Mouse (Mus musculus): ENCODE measurements around the gene E330021D16Rik. TPM values are rescaled to one million over a fixed set of nuclear protein-coding genes. Genes with fewer than 3 reads are reported as not detected.
A peak's percentile ranks its signal among the peaks of the same experiment; 100 is the strongest.

E330021D16Rik gene
- polyA plus RNA-seq, 1 experiment from 2014 or later: not detected

DNA sequence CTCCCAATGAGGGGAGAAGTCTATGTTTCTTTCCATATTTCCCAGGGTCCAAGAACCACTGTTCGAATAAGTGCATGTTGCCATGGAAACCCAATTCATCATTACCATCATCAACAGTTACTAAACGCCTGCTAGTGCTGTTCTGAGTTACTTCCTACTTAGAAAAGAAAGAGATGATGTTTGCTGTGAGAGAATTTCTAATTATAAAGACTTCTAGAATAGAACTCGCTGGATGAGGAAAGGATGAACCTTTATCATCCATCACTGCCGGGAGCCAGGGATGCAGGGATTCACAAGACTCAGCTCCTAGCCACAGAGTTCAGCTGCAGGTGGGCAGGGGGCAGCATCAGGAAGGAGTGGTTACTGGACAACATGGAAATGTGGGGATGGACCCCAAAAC is 51.4 kb downstream of the E330021D16Rik start:
- ATAC-seq (ENCODE audit: insufficient read depth): no peak
- 69% methylated on average over 4 of the region's 4 CpGs for WGBS
- Histone ChIP-seq H3K4me3 (ENCODE audit: low read depth, low read length) (no peak overlapping the region), H3K27ac (ENCODE audit: low read depth) (no peak overlapping the region), H3K4me1 (ENCODE audit: insufficient read depth) (no peaks in the 10 kb centered on the region), H3K4me2 (no peak overlapping the region), H3K27me3 (ENCODE audit: insufficient read depth, low read length) (no peaks in the 10 kb centered on the region), H3K36me3 (ENCODE audit: insufficient read depth) (no peaks in the 10 kb centered on the region), H3K9me3 (ENCODE audit: low read depth, low read length) (no peaks in the 10 kb centered on the region), H3K9ac (no peak overlapping the region)
- no peak for DNase-seq
- no peak for TF ChIP-seq CTCF (IDR thresholded peaks at IDR 0.05; ENCODE audit: low read depth)

DNA sequence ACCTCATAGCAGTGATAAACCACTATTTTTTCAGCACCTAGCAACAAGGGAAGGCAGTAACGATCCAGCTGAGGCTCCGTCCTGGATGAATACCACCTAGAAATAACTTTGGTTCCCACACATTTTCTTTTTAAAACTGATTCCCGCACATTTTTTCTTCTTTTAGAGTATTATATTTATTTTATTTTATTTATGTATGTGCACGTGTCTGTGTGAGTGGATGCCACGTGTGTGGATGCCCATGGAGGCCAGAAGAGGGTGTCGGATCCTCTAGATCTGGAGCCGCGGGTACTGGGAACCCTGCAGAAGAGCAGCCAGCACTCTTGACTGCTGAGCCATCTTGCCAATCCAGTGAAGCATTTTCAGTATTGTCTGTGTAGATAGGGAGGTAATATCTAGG is 52.1 kb downstream of the E330021D16Rik start:
- no peak for DNase-seq
- Histone ChIP-seq H3K4me3 (ENCODE audit: low read depth, low read length) (no peak overlapping the region), H3K4me1 (ENCODE audit: insufficient read depth) (no peaks in the 10 kb centered on the region), H3K27ac (ENCODE audit: low read depth) (no peak overlapping the region), H3K9ac (no peak overlapping the region), H3K36me3 (ENCODE audit: insufficient read depth) (no peaks in the 10 kb centered on the region), H3K27me3 (ENCODE audit: insufficient read depth, low read length) (no peaks in the 10 kb centered on the region), H3K9me3 (ENCODE audit: low read depth, low read length) (no peaks in the 10 kb centered on the region), H3K4me2 (no peak overlapping the region)
- ATAC-seq (ENCODE audit: insufficient read depth): no peak
- TF ChIP-seq CTCF (IDR thresholded peaks at IDR 0.05; ENCODE audit: low read depth): no peak
- WGBS: 83% methylated on average over 8 of the region's 8 CpGs

GRCm38 (mm10) chr6:136358471-136358870 is 56.9 kb downstream of the E330021D16Rik start:
- WGBS: 68% methylated on average over 5 of the region's 5 CpGs
- no peaks in the 10 kb centered on the region for H3K36me3 ChIP-seq (ENCODE audit: insufficient read depth)
- no peaks in the 10 kb centered on the region for H3K4me1 ChIP-seq (ENCODE audit: insufficient read depth)
- no peaks in the 10 kb centered on the region for H3K9me3 ChIP-seq (ENCODE audit: low read depth, low read length)
- no peak overlapping the region for H3K9ac ChIP-seq
- no peak overlapping the region for H3K27ac ChIP-seq (ENCODE audit: low read depth)
- no peaks in the 10 kb centered on the region for H3K27me3 ChIP-seq (ENCODE audit: insufficient read depth, low read length)
- H3K4me3 ChIP-seq (ENCODE audit: low read depth, low read length): no peak overlapping the region
- DNase-seq (no peak), ATAC-seq (ENCODE audit: insufficient read depth) (no peak)
- TF ChIP-seq CTCF (IDR thresholded peaks at IDR 0.05; ENCODE audit: low read depth): no peak
- H3K4me2 ChIP-seq: no peak overlapping the region

GRCm38 (mm10) chr6:136353399-136354184 is 61.8 kb downstream of the E330021D16Rik start:
- DNase-seq (peak; percentile 91), ATAC-seq (ENCODE audit: insufficient read depth) (no peak)
- Histone ChIP-seq H3K4me2 (no peak overlapping the region), H3K9ac (no peak overlapping the region), H3K4me1 (ENCODE audit: insufficient read depth) (no peaks in the 10 kb centered on the region), H3K36me3 (ENCODE audit: insufficient read depth) (no peaks in the 10 kb centered on the region), H3K27me3 (ENCODE audit: insufficient read depth, low read length) (no peaks in the 10 kb centered on the region), H3K4me3 (ENCODE audit: low read depth, low read length) (no peak overlapping the region), H3K9me3 (ENCODE audit: low read depth, low read length) (no peaks in the 10 kb centered on the region), H3K27ac (ENCODE audit: low read depth) (no peak overlapping the region)
- TF ChIP-seq CTCF (IDR thresholded peaks at IDR 0.05; ENCODE audit: low read depth): peak; percentile 91
- WGBS: 35% methylated on average over 11 of the region's 11 CpGs

Other genes starting within 250 kb of the E330021D16Rik start
- 0.47 and 0.82 TPM in 2 replicates for gene Grin2b, start 242.1 kb downstream of the E330021D16Rik start, polyA plus RNA-seq (2014; fragmentation: Nextera tagmentation; extraction: Ambion mirVana)
- gene Gm8994, start 88.0 kb downstream of the E330021D16Rik start, polyA plus RNA-seq (2014; fragmentation: Nextera tagmentation; extraction: Ambion mirVana): not detected in 2 replicates
- gene Atf7ip, start 90.6 kb upstream of the E330021D16Rik start, polyA plus RNA-seq (2014; fragmentation: Nextera tagmentation; extraction: Ambion mirVana): 48.3 and 56.1 TPM in 2 replicates
- 2.9 and 4.3 TPM in 2 replicates for gene Plbd1, start 246.4 kb upstream of the E330021D16Rik start, polyA plus RNA-seq (2014; fragmentation: Nextera tagmentation; extraction: Ambion mirVana)

All from lung, embryonic 14.5 days (tissue).